Mouse (Mus musculus): Measurements from ENCODE around the gene Lgals3bp.
"Not testable (repeated sequence)": the region's sequence is repeated elsewhere in the genome, so short reads cannot be mapped to it uniquely, and the experiment has no call there.

The Lgals3bp gene

GRCm38 (mm10) chr11:118399891-118400565, 1.9 kb downstream of the Lgals3bp start:
- DNase-seq = peak in 1 of 2 experiments; percentile 14

GRCm38 (mm10) chr11:118397806-118398530, 3.9 kb downstream of the Lgals3bp start:
- peak in 1 of 2 experiments; percentile 2 for DNase-seq

GRCm38 (mm10) chr11:118394538-118394937, 7.4 kb downstream of the Lgals3bp start:
- DNase-seq = no peak

- DNase-seq = no peak
Measured at GRCm38 (mm10) chr11:118393991-118394390, 7.9 kb downstream of the Lgals3bp start.

- not testable (repeated sequence) for DNase-seq
Measured at GRCm38 (mm10) chr11:118387816-118388215, 14.1 kb downstream of the Lgals3bp start.

- peak; percentile 85 to 87 for DNase-seq
Measured at GRCm38 (mm10) chr11:118379251-118380009, 22.5 kb downstream of the Lgals3bp start.

- DNase-seq = no peak
Measured at GRCm38 (mm10) chr11:118378656-118379055, 23.2 kb downstream of the Lgals3bp start.

- DNase-seq = not testable (repeated sequence)
Measured at GRCm38 (mm10) chr11:118376323-118376722, 25.6 kb downstream of the Lgals3bp start.

GRCm38 (mm10) chr11:118375881-118376280, 26.0 kb downstream of the Lgals3bp start:
- DNase-seq = no peak

GRCm38 (mm10) chr11:118375461-118375860, 26.4 kb downstream of the Lgals3bp start:
- no peak for DNase-seq

GRCm38 (mm10) chr11:118375006-118375405, 26.9 kb downstream of the Lgals3bp start:
- DNase-seq = no peak

- DNase-seq = no peak
Measured at GRCm38 (mm10) chr11:118374506-118374905, 27.4 kb downstream of the Lgals3bp start.

- DNase-seq = no peak
Measured at GRCm38 (mm10) chr11:118372641-118373040, 29.3 kb downstream of the Lgals3bp start.

GRCm38 (mm10) chr11:118371876-118372275, 30.0 kb downstream of the Lgals3bp start:
- no peak for DNase-seq

- no peak for DNase-seq
Measured at GRCm38 (mm10) chr11:118369657-118370056, 32.2 kb downstream of the Lgals3bp start.

GRCm38 (mm10) chr11:118369251-118369650, 32.6 kb downstream of the Lgals3bp start:
- no peak for DNase-seq

- no peak for DNase-seq
Measured at GRCm38 (mm10) chr11:118368330-118368729, 33.6 kb downstream of the Lgals3bp start.

GRCm38 (mm10) chr11:118366559-118366958, 35.3 kb downstream of the Lgals3bp start:
- DNase-seq = no peak

- DNase-seq = no peak
Measured at GRCm38 (mm10) chr11:118366108-118366507, 35.8 kb downstream of the Lgals3bp start.

- DNase-seq = peak; percentile 34 to 55
Measured at GRCm38 (mm10) chr11:118365171-118365570, 36.7 kb downstream of the Lgals3bp start.

- peak in 1 of 2 experiments; percentile 2 for DNase-seq
Measured at GRCm38 (mm10) chr11:118364021-118364420, 37.9 kb downstream of the Lgals3bp start.

GRCm38 (mm10) chr11:118362971-118363518, 38.8 kb downstream of the Lgals3bp start:
- DNase-seq = peak; percentile 83 to 88

GRCm38 (mm10) chr11:118362501-118362900, 39.4 kb downstream of the Lgals3bp start:
- peak; percentile 42 to 59 for DNase-seq
